Mouse (Mus musculus) lung, adult 2 months (tissue): ENCODE measurements around the gene Ddx54. TPM values are rescaled to one million over a fixed set of nuclear protein-coding genes. Genes with fewer than 3 reads are reported as not detected.

Source experiments
- DNase-seq: peaks from one replicate; pipeline ENCODE4 v3.0.0; 2022
- H3K4me1 ChIP-seq: fragments of 200-500 bp; 2 replicates; pipeline ENCODE4 v1.6.1; 2011; ENCODE audit warnings: low read length; ENCODE audit not compliant: control insufficient read depth, insufficient read depth
- H3K4me3 ChIP-seq: fragments of 200-500 bp; replicated peaks from 2 replicates; pipeline ENCODE3; 2011; ENCODE audit warnings: low read depth, mild to moderate bottlenecking, control low read depth, low read length; ENCODE audit errors: extremely low read depth
- CTCF ChIP-seq: fragments of 200-500 bp; IDR thresholded peaks from 2 replicates; pipeline ENCODE4 v1.5.1; 2011; ENCODE audit warnings: mild to moderate bottlenecking, low read length, control low read depth; ENCODE audit not compliant: insufficient read depth
- POLR2A ChIP-seq: fragments of 200-500 bp; IDR thresholded peaks from 2 replicates; pipeline ENCODE4 v1.6.1; 2011; ENCODE audit warnings: low read depth, mild to moderate bottlenecking, control low read depth, low read length, borderline replicate concordance; ENCODE audit errors: extremely low read depth
- WGBS: fragments of 180-500 bp; shearing (Covaris S2); methylation state at CpG from one replicate; pipeline ENCODE4 v1.1.7; 2018; 5-methylcytosine and 5-hydroxymethylcytosine counted together
- polyA plus RNA-seq: library from polyadenylated mRNA; depleted of rRNA; stranded (reverse); fragments of >200 nt; gene quantifications from 2 replicates; pipeline ENCODE4 v1.2.3, GENCODE M21; 2012

The Ddx54 gene
- polyA plus RNA-seq, 1 experiment = 39.2 TPM

DNA sequence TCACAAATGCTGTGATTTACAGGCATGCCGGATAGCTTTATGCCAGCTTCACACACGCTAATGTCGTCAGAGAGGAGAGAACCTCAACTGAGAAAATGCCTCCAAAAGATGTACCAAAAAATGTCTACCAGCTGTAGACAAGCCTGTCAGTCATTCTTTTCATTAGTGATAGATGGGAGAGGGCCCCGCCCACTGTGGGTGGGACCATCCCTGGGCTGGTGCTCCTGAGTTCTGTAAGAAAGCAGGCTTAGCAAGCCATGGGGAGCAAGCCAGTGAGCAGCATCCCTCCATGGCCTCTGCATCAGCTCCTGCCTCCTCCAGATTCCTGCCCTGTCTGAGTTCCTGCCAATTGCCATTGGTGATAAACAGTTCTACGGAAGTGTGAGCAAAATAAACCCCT is 23.1 kb downstream of the Ddx54 start:
- 84% methylated on average over 5 of the region's 5 CpGs for WGBS
- H3K4me3 ChIP-seq = no peak overlapping the region
- DNase-seq = no peak
- no peaks in the 10 kb centered on the region for H3K4me1 ChIP-seq
- TF ChIP-seq CTCF (no peak), POLR2A (no peak)

- TF ChIP-seq POLR2A (no peak), CTCF (no peak)
- WGBS = 85% methylated on average over 7 of the region's 7 CpGs
- Histone ChIP-seq H3K4me3 (no peak overlapping the region), H3K4me1 (no peaks in the 10 kb centered on the region)
- no peak for DNase-seq
Observed at GRCm38 (mm10) chr5:120640094-120640493, 27.6 kb downstream of the Ddx54 start.

GRCm38 (mm10) chr5:120643365-120644085 is 31.0 kb downstream of the Ddx54 start:
- H3K4me1 ChIP-seq = no peaks in the 10 kb centered on the region
- no peak for DNase-seq
- H3K4me3 ChIP-seq = no peak overlapping the region
- WGBS = 44% methylated on average over 14 of the region's 14 CpGs
- no peak for TF ChIP-seq CTCF
- TF ChIP-seq POLR2A = no peak

GRCm38 (mm10) chr5:120644227-120644626 is 31.7 kb downstream of the Ddx54 start:
- 61% methylated on average over 3 of the region's 3 CpGs for WGBS
- Histone ChIP-seq H3K4me1 (peaks cover 2% of the 10 kb centered on the region; the same call in 1 of the 2 replicates), H3K4me3 (no peak overlapping the region)
- no peak for TF ChIP-seq CTCF
- no peak for TF ChIP-seq POLR2A
- DNase-seq = no peak

- DNase-seq = no peak
- no peak for TF ChIP-seq POLR2A
- TF ChIP-seq CTCF = no peak
- WGBS = 31% methylated on average over 6 of the region's 6 CpGs
Observed at GRCm38 (mm10) chr5:120645851-120646250, 33.3 kb downstream of the Ddx54 start.

DNA sequence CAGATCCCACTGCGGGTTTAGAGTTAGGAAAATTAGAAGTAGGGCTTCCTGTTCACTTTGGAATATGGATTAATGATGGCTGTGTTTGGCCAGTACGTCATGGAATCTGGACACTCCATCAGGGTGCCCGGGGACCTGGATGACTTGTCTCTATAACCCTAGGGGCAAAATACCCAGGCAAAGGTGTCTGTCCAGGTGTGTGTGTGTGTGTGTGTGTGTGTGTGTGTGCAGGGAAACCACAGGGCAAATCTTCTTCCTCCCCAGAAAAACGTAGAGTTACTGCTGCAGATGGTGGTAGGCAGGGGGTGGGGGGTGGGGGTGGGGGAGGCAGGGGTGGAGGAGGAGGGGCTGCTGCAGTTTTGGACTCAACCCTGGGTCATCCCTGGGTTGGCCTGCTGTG is 34.8 kb downstream of the Ddx54 start:
- 57% methylated on average over 4 of the region's 4 CpGs for WGBS
- no peak for DNase-seq

More at GRCm38 (mm10) chr5:120645851-120646250, 33.3 kb downstream of the Ddx54 start:
- no peak overlapping the region for H3K4me3 ChIP-seq
- H3K4me1 ChIP-seq = peaks cover 2% of the 10 kb centered on the region; the same call in 1 of the 2 replicates

GRCm38 (mm10) chr5:120647814-120648491 is 35.4 kb downstream of the Ddx54 start:
- H3K4me1 ChIP-seq = peaks cover 2% of the 10 kb centered on the region; the same call in 1 of the 2 replicates
- 24% methylated on average over 12 of the region's 12 CpGs for WGBS
- no peak for DNase-seq
- no peak for TF ChIP-seq POLR2A
- no peak for TF ChIP-seq CTCF
- no peak overlapping the region for H3K4me3 ChIP-seq

More for the DNA sequence above, 34.8 kb downstream of the Ddx54 start:
- no peak overlapping the region for H3K4me3 ChIP-seq
- TF ChIP-seq POLR2A (no peak), CTCF (no peak)
- peaks cover 2% of the 10 kb centered on the region; the same call in 1 of the 2 replicates for H3K4me1 ChIP-seq

DNA sequence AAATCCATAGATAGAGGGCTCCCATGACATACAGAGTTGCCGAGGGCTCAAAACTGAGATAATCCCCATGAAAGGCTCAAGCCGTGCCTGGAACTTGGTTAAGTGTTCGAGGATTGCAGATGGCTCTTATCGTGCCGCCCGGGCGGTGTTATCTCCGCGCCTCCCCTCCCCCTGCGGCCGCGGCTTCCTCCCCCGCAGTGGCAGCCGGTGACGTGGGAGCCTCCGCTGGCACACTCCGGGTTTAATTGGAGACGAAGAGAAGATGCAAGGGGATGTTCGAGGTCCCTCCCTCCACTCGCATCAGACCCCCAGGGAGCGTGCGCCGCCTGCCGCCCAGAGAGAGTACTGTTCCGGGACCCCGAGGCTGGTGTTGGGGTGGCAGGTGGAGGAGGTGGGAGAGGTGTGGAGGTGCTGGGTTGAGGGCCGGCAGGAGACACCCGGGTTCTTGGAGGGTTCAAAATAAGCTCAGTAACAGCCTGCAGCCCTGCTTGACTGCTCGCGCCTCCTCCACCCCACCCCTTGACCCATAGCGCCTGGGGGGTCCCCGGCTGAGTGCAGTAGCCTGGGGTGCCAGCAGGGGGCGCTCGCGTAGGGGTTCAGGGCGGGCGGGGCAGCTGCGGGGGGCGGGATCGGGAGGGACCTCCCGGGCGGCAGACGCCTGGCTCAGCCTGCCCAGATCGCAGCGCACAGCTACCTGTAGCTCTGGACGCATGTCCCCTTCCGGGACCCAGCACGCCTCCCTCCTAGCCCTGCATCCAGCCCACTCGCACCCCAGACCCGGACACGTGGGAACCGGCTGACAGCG is 36.2 kb downstream of the Ddx54 start, which contains the start of gene Rasal1:
TSS of gene Rasal1 (plus strand) at position 244 of the 805 bp plus-strand sequence.
- WGBS = 1% methylated on average over 53 of the region's 53 CpGs
- TF ChIP-seq CTCF (peak; percentile 21; the same call in 1 of the 2 replicates), POLR2A (no peak)
- no peak for DNase-seq

DNA sequence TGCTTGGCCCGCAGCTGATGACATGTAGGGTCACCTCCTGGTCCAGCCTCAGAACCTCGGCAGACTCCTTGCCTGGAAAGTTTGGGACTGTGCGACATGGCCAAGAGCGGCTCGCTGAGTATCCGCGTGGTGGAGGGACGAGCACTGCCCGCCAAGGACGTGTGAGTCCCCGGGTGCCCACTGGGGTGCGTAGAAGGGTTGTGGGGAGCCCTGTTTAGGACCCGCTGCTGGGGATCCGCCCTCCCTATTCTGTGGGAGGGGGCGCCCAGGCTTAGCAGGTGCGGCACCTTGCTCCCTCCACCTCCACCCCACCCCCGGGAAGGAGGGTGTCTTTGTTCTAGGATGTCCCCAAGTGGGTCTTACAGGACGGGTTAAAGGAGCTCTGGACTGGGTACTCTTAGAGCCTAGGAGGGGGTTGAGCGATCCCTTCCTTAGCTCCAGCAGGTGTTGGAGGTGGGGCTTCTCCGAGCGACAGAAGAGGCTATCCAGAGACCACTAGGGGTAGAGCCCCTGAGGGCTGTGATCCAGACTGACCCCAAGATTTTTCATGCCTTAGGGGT is 36.9 kb downstream of the Ddx54 start:
- no peak for DNase-seq
- WGBS = 6% methylated on average over 21 of the region's 21 CpGs
- peaks cover 2% of the 10 kb centered on the region; the same call in 1 of the 2 replicates for H3K4me1 ChIP-seq
- H3K4me3 ChIP-seq = no peak overlapping the region
- TF ChIP-seq CTCF (no peak), POLR2A (no peak)

More for the DNA sequence above, 36.2 kb downstream of the Ddx54 start, which contains the start of gene Rasal1:
- Histone ChIP-seq H3K4me1 (peaks cover 2% of the 10 kb centered on the region; the same call in 1 of the 2 replicates), H3K4me3 (no peak within 1 kb of the TSS)

- TF ChIP-seq CTCF = no peak
- no peak for TF ChIP-seq POLR2A
- Histone ChIP-seq H3K4me1 (peaks cover 2% of the 10 kb centered on the region; the same call in 1 of the 2 replicates), H3K4me3 (no peak overlapping the region)
- 21% methylated on average over 13 of the region's 13 CpGs for WGBS
- no peak for DNase-seq
Observed at GRCm38 (mm10) chr5:120649938-120650337, 37.4 kb downstream of the Ddx54 start.
